Mouse (Mus musculus) heart, postnatal 0 days (tissue): ENCODE results near the gene Rnf169. TPM values are rescaled to one million over a fixed set of nuclear protein-coding genes. Genes with fewer than 3 reads are reported as not detected.

Experiments
- ATAC-seq: fragments of 200-750 bp; cut with Nextera tagmentation; 2 replicates; pipeline ENCODE4 v1.8.0; 2017; ENCODE audit warnings: low read depth, moderate number of reproducible peaks, moderate library complexity; ENCODE audit not compliant: insufficient read depth
- DNase-seq: peaks from one replicate; pipeline ENCODE4 v3.0.0-alpha.2; 2016; ENCODE audit warnings: low spot score
- H3K27ac ChIP-seq: fragments of 300-500 bp; sonication (generic); 2 replicates; pipeline ENCODE4 v1.5.1; 2014; ENCODE audit warnings: low read depth, mild to moderate bottlenecking
- H3K27me3 ChIP-seq: fragments of 300-500 bp; sonication (generic); 2 replicates; pipeline ENCODE4 v1.6.1; 2014; ENCODE audit warnings: low read length, mixed read lengths; ENCODE audit not compliant: control insufficient read depth, insufficient read depth
- H3K36me3 ChIP-seq: fragments of 300-500 bp; sonication (generic); replicated peaks from 2 replicates; pipeline ENCODE4 v1.6.1; 2014; ENCODE audit warnings: low read length, mixed read lengths; ENCODE audit not compliant: control insufficient read depth, insufficient read depth
- H3K4me1 ChIP-seq: fragments of 300-500 bp; sonication (generic); 2 replicates; pipeline ENCODE4 v1.6.1; 2014; ENCODE audit warnings: antibody characterized with exemption; ENCODE audit not compliant: control insufficient read depth, insufficient read depth
- H3K4me2 ChIP-seq: fragments of 300-500 bp; sonication (generic); 2 replicates; pipeline ENCODE4 v1.6.1; 2014; ENCODE audit warnings: low read depth, mild to moderate bottlenecking, low read length, moderate library complexity
- H3K4me3 ChIP-seq: fragments of 300-500 bp; sonication (generic); 2 replicates; pipeline ENCODE4 v1.5.1; 2014; ENCODE audit warnings: low read depth, low read length
- H3K9ac ChIP-seq: fragments of 300-500 bp; sonication (generic); replicated peaks from 2 replicates; pipeline ENCODE4 v1.6.1; 2014; ENCODE audit warnings: low read depth, low read length, mixed read lengths
- H3K9me3 ChIP-seq: fragments of 300-500 bp; sonication (generic); replicated peaks from 2 replicates; pipeline ENCODE4 v1.6.1; 2016; ENCODE audit warnings: low read length; ENCODE audit not compliant: control insufficient read depth
- CTCF ChIP-seq: IDR thresholded peaks from 2 replicates; pipeline ENCODE4 v1.5.1; 2016; ENCODE audit warnings: antibody characterized with exemption, control low read depth, low read depth
- EP300 ChIP-seq: IDR thresholded peaks from 2 replicates; pipeline ENCODE4 v1.6.1; 2016; ENCODE audit warnings: antibody characterized with exemption, low read depth
- WGBS: fragments of 180-500 bp; shearing (Covaris S2); extraction: QIAGEN DNeasy Blood & Tissue Kit; methylation state at CpG from one replicate; pipeline ENCODE4 v1.1.7; 2014; 5-methylcytosine and 5-hydroxymethylcytosine counted together
- polyA plus RNA-seq: library from polyadenylated mRNA; unstranded; fragments of >200 nt; fragmentation: Nextera tagmentation; extraction: Ambion mirVana; gene quantifications from 2 replicates; pipeline ENCODE4 v1.2.1, GENCODE M21; 2015
- total RNA-seq: library from RNA; depleted of rRNA; stranded (reverse); fragments of >200 nt; gene quantifications from 2 replicates; pipeline ENCODE4 v1.2.3, GENCODE M21; 2014; ENCODE audit warnings: low replicate concordance

Gene Rnf169
- total and polyA plus RNA-seq, 2 experiments from 2014 or later: 2.3 to 11.5 TPM

DNA sequence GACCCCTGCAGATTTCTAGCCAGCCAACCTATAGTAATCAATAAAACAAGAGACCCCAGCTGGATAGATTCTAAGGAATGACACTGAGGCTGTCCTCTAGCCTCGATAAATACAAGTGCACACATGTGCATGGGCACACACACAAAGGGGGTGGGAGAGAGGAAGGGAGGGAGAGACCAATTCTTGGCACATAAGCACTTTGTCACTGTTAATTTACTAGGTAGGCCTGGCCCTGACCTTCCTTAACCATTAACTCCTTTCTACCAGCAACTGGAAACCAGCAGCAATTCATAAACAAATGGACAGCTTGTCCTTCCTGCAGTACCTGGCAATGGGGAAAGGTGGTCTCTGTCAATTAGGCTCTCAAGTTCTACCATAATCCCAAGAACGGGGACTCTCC lies 8.3 kb downstream of the Rnf169 start:
- no peaks in the 10 kb centered on the region for H3K9me3 ChIP-seq
- no peak overlapping the region for H3K4me3 ChIP-seq
- 84% methylated on average over 2 of the region's 2 CpGs for WGBS
- DNase-seq (no peak), ATAC-seq (no peak)
- no peak overlapping the region for H3K27ac ChIP-seq
- no peaks in the 10 kb centered on the region for H3K27me3 ChIP-seq
- TF ChIP-seq EP300: no peak
- no peak for TF ChIP-seq CTCF
- no peaks in the 10 kb centered on the region; the same call in 1 of the 2 replicates for H3K4me1 ChIP-seq
- H3K9ac ChIP-seq: no peak overlapping the region
- H3K36me3 ChIP-seq: no peaks in the 10 kb centered on the region
- no peak overlapping the region for H3K4me2 ChIP-seq

DNA sequence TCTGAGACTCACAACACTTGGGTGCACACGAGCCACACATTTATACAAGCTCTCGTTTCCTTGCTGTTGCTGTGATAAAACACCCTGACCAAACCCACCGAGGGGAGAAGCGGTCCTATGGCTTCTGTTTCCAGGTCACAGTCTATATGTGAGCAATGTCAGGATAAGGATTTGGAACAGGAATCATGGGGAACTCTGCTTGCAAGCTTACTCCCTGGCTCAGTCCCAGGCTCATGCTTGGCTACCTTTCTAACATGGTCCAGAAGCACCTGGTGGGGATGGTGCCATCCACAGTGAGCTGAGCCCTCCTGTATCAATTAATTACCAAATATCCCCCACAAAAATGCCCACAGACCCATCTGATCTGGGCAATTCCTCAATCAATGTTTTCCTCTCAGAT lies 11.1 kb downstream of the Rnf169 start:
- Histone ChIP-seq H3K4me3 (no peak overlapping the region), H3K4me1 (peaks cover 7% of the 10 kb centered on the region; the same call in 1 of the 2 replicates), H3K27ac (no peak overlapping the region), H3K27me3 (no peaks in the 10 kb centered on the region), H3K36me3 (no peaks in the 10 kb centered on the region), H3K9ac (no peak overlapping the region), H3K4me2 (no peak overlapping the region), H3K9me3 (no peaks in the 10 kb centered on the region)
- 73% methylated on average over 4 of the region's 4 CpGs for WGBS
- DNase-seq (no peak), ATAC-seq (no peak)
- TF ChIP-seq EP300: no peak
- TF ChIP-seq CTCF: no peak

DNA sequence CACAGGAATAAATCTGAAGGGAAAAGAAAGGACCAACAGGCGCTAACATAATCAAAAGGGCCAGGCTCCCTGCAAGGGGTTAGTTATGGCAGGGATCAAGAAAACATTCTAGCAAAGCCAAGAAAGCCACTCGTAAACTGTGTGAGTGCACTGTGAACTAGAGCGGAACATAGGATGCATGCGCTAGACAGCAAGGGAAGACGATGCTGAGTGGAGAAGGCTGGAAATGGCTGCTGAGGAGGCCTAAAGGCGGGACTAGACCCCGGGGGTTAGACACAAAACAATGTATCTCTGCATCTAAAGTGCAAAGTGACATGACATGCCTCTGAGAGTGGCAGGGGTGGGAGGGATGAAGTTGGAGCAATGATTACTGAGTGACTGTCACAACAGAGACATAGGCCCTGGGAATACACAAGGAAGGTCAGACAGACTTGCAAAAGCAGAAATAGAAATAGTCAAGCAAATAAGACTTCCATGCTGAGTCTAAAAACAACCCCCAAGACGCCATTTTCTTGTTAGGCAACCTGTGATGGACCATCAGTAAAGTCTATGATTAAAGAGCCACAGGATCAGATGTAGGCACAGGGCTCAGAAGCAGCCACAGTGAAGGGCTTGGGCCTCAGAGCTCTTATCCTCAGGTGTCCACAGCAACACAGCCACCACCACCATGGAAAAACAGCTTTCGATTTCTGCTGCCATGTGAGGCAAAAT lies 14.1 kb downstream of the Rnf169 start:
- ATAC-seq (no peak), DNase-seq (no peak)
- TF ChIP-seq EP300: no peak
- no peak for TF ChIP-seq CTCF
- H3K4me1 ChIP-seq: peaks cover 30% of the 10 kb centered on the region
- no peaks in the 10 kb centered on the region for H3K27me3 ChIP-seq
- H3K9me3 ChIP-seq: no peaks in the 10 kb centered on the region
- no peaks in the 10 kb centered on the region for H3K36me3 ChIP-seq
- H3K27ac ChIP-seq: peak overlapping the region; percentile 17; the same call in 1 of the 2 replicates
- no peak overlapping the region for H3K4me2 ChIP-seq
- H3K9ac ChIP-seq: no peak overlapping the region; the same call in 1 of the 2 replicates
- H3K4me3 ChIP-seq: no peak overlapping the region
- WGBS: 66% methylated on average over 9 of the region's 9 CpGs

DNA sequence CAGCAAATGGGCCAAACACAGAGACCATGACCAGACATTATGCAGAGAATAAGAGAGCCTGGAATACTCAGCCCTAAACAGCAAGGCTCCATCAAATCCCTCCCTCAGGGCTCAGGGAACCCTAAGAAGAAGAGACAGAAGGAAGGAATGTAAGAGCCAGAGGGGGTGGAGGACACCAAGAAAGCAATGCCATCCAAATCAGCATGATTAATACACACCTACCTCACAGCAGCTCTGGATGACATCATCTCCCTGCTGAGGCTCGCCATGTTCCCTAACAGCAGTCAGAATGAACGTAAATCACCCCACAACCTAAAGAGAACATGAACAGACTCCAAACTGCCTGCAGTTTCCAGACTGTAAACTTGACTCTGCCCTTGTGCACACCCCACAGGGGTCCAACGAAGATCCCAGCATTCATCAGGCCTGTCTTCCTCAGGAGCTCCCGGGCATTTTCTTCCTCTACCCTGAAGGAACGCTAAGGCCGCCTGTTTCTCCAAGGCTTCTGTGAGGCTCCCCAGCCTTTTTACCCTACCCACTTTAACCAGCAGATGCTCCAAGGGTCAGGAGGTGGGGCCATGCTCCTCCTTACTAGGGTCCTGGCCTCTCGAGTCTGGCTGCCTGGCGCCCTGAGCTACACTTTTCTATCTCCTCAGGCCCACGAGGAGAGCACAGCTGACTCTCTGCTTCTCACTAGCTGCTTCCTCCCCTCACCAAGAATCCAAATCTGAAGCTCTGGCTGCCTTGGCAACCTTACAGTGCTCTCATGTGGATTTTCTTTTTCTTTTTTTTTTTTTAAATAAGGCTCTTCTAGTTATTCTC lies 15.0 kb downstream of the Rnf169 start:
- 33% methylated on average over 9 of the region's 9 CpGs for WGBS
- H3K27ac ChIP-seq: peak overlapping the region; percentile 65
- H3K36me3 ChIP-seq: no peaks in the 10 kb centered on the region
- no peak for TF ChIP-seq EP300
- no peak for TF ChIP-seq CTCF
- no peak overlapping the region for H3K4me3 ChIP-seq
- no peaks in the 10 kb centered on the region for H3K27me3 ChIP-seq
- peaks cover 33% of the 10 kb centered on the region for H3K4me1 ChIP-seq
- ATAC-seq (no peak; the same call in 1 of the 2 replicates), DNase-seq (no peak)
- H3K4me2 ChIP-seq: no peak overlapping the region
- H3K9ac ChIP-seq: no peak overlapping the region
- no peaks in the 10 kb centered on the region for H3K9me3 ChIP-seq

DNA sequence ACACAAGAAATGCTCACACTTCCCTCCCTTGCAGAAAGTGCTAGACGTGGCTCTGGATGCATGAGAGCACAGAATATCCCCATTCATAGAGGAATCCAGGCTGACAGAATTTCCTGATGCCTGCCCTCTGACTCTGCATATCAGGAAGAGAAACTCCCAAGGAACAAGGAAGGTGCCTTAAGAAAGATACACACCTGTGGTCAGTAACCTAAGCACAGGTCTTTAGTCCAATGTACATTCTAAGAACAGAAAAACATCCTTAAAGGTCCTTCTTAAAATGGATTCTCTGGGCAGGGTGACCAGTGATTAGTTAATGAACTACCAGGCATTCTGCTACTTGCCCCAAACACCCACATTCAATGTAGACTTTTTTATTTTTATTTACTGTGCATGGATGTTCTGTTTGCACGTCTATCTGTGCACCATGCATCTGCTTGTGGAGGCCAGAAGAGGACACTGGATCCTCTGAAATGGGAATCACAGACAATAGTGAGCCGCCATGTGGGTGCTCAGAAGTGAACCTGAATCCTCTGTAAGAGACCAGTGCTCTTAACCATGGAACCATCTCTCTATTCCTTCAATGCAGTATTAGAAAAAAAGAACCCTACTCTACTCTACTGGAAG lies 16.9 kb downstream of the Rnf169 start:
- TF ChIP-seq EP300 (no peak; the same call in 1 of the 2 replicates), CTCF (no peak)
- Histone ChIP-seq H3K27ac (peak overlapping the region; percentile 78), H3K36me3 (no peaks in the 10 kb centered on the region), H3K4me2 (no peak overlapping the region), H3K27me3 (no peaks in the 10 kb centered on the region), H3K4me1 (peaks cover 33% of the 10 kb centered on the region), H3K4me3 (no peak overlapping the region), H3K9ac (no peak overlapping the region), H3K9me3 (no peaks in the 10 kb centered on the region)
- ATAC-seq (no peak), DNase-seq (no peak)
- 78% methylated on average over 3 of the region's 3 CpGs for WGBS
